1 mouse cellular context compared by ENCODE assay signal in the genomic region with DNA sequence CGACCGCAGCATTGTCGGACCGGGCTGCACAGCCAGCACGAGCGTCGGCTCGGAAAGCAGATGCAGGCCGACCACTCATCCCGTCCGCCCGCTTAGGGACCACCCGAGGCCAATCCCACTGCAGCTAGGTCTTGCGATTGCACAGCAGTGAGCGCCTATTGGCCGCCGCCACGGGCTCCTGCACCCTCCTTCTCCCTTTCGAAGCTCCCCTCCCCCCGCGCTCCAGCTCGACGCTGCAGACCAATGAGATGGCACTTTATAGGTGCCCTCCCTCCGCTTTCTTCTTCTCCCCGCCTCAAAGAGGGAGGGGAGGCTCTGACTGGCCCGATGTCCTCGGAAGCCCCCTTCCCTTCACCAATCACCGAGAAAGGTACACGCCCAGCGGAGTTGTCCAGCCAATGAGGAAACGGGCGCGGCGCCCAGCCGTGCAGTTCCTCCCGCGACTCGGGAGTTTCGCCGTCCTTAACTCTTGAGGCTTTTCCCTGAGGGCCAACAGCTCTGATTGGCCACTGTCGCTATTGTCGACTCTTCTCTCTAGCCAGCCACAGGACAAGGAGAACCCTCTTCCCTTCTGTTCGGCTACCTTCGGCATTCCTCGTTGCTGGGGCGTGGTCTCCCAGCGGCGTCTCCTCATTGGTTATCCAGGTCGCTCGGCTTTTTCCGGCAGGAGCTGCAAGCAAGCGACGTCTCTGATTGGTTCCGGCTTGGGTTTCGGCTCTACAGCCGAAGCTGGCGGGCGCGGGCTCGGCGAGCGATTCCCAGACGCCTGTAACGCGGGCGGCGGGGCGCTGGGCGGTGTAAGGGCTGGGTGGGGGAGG.
TF ChIP-seq lines count a peak whose summit lies in the region.

A gene (plus strand): TSS at position 373 of the 818 bp plus-strand sequence.

TF ChIP-seq in myocyte, 11 proteins besides CTCF, POLR2A, EP300 and RAD21 (continued from another document):
- no peak for TF ChIP-seq TCF12 (IDR thresholded peaks at IDR 0.05; ENCODE audit: insufficient read depth, poor library complexity, severe bottlenecking)
- no peak for TF ChIP-seq CEBPB (IDR thresholded peaks at IDR 0.05; ENCODE audit: insufficient read depth, poor library complexity, severe bottlenecking)
- peak; percentile 32 for TF ChIP-seq E2F4 (IDR thresholded peaks at IDR 0.05; ENCODE audit: insufficient read depth)
- TF ChIP-seq POLR2AphosphoS2 (IDR thresholded peaks at IDR 0.05; ENCODE audit: insufficient read length, low read depth): peak; percentile 98
- TF ChIP-seq MYOD1 (IDR thresholded peaks at IDR 0.05; ENCODE audit: control insufficient read depth in 1 of 3, insufficient read length in 2 of 3, low read depth in 2 of 3): peak in 1 of 3 experiments; percentile 65
- TF ChIP-seq SRF (IDR thresholded peaks at IDR 0.05; ENCODE audit: control insufficient read depth, insufficient read length, low read depth): no peak
